Mouse (Mus musculus): Measurements from ENCODE around the gene Shbg.

Shbg gene

GRCm38 (mm10) chr11:69601768-69602167 lies 15.9 kb downstream of the Shbg start:
- no peak for DNase-seq (ENCODE audit: low spot score in 2 of 2)

GRCm38 (mm10) chr11:69600098-69600497 lies 17.6 kb downstream of the Shbg start:
- DNase-seq (ENCODE audit: low spot score in 2 of 2) = peak; percentile 51 to 58

- DNase-seq (ENCODE audit: low spot score in 2 of 2) = no peak
Measured at GRCm38 (mm10) chr11:69599436-69599835, 18.3 kb downstream of the Shbg start.

- no peak for DNase-seq (ENCODE audit: low spot score in 2 of 2)
Measured at GRCm38 (mm10) chr11:69594853-69595252, 22.9 kb downstream of the Shbg start.

- no peak for DNase-seq (ENCODE audit: low spot score in 2 of 2)
Measured at GRCm38 (mm10) chr11:69592799-69593198, 24.9 kb downstream of the Shbg start.

- DNase-seq (ENCODE audit: low spot score in 2 of 2) = peak; percentile 58 to 67
Measured at GRCm38 (mm10) chr11:69591899-69592637, 25.6 kb downstream of the Shbg start.

- no peak for DNase-seq (ENCODE audit: low spot score in 2 of 2)
Measured at GRCm38 (mm10) chr11:69591424-69591823, 26.3 kb downstream of the Shbg start.

GRCm38 (mm10) chr11:69590622-69591021 lies 27.1 kb downstream of the Shbg start:
- DNase-seq (ENCODE audit: low spot score in 2 of 2) = no peak

GRCm38 (mm10) chr11:69589207-69589834 lies 28.4 kb downstream of the Shbg start:
- DNase-seq (ENCODE audit: low spot score in 2 of 2) = no peak

GRCm38 (mm10) chr11:69585718-69586325 lies 31.9 kb downstream of the Shbg start:
- no peak for DNase-seq (ENCODE audit: low spot score in 2 of 2)

GRCm38 (mm10) chr11:69584937-69585336 lies 32.8 kb downstream of the Shbg start:
- no peak for DNase-seq (ENCODE audit: low spot score in 2 of 2)

GRCm38 (mm10) chr11:69584008-69584407 lies 33.7 kb downstream of the Shbg start:
- no peak for DNase-seq (ENCODE audit: low spot score in 2 of 2)

GRCm38 (mm10) chr11:69582230-69582805 lies 35.4 kb downstream of the Shbg start:
- no peak for DNase-seq (ENCODE audit: low spot score in 2 of 2)

GRCm38 (mm10) chr11:69581814-69582213 lies 35.9 kb downstream of the Shbg start:
- no peak for DNase-seq (ENCODE audit: low spot score in 2 of 2)

GRCm38 (mm10) chr11:69581147-69581688 lies 36.5 kb downstream of the Shbg start:
- peak; percentile 86 to 92 for DNase-seq (ENCODE audit: low spot score in 2 of 2)

GRCm38 (mm10) chr11:69580572-69581146 lies 37.0 kb downstream of the Shbg start:
- no peak for DNase-seq (ENCODE audit: low spot score in 2 of 2)

- DNase-seq (ENCODE audit: low spot score in 2 of 2) = peak; percentile 85 to 89
Measured at GRCm38 (mm10) chr11:69580091-69580514, 37.6 kb downstream of the Shbg start, which contains the start of the genes Wrap53 and Trp53. Gene Wrap53, minus strand, starts transcription at chr11:69580255. Gene Trp53, plus strand, starts transcription at chr11:69580359.

- DNase-seq (ENCODE audit: low spot score in 2 of 2) = peak; percentile 95 to 97
Measured at GRCm38 (mm10) chr11:69579128-69580017, 38.3 kb downstream of the Shbg start.

GRCm38 (mm10) chr11:69578301-69578700 lies 39.4 kb downstream of the Shbg start:
- DNase-seq (ENCODE audit: low spot score in 2 of 2) = no peak

GRCm38 (mm10) chr11:69576307-69576706 lies 41.4 kb downstream of the Shbg start:
- no peak for DNase-seq (ENCODE audit: low spot score in 2 of 2)

- DNase-seq (ENCODE audit: low spot score in 2 of 2) = no peak
Measured at GRCm38 (mm10) chr11:69575220-69575619, 42.5 kb downstream of the Shbg start.

Measured in right cerebral cortex, postnatal 36 days (tissue).